Mouse (Mus musculus): ENCODE results near the gene Fstl4. TPM values are rescaled to one million over a fixed set of nuclear protein-coding genes. Genes with fewer than 3 reads are reported as not detected.
"Not testable (repeated sequence)": the region's sequence is repeated elsewhere in the genome, so short reads cannot be mapped to it uniquely, and the experiment has no call there.

Gene Fstl4
- polyA plus RNA-seq, 1 experiment from 2014 or later, result 2.9 TPM

GRCm38 (mm10) chr11:53166478-53166877, 402.0 kb downstream of the Fstl4 start:
- no peaks in the 10 kb centered on the region for H3K27me3 ChIP-seq (replicated peaks; ENCODE audit: control insufficient read depth, insufficient read depth, low read length)
- no peak overlapping the region for H3K4me3 ChIP-seq (ENCODE audit: low read depth, low read length)
- ATAC-seq (ENCODE audit: low read depth), result no peak
- H3K36me3 ChIP-seq (ENCODE audit: control insufficient read depth, insufficient read depth, low read length), result no peaks in the 10 kb centered on the region
- no peak overlapping the region for H3K27ac ChIP-seq (replicated peaks; ENCODE audit: low read depth, low read length)
- H3K4me2 ChIP-seq (ENCODE audit: low read depth, low read length), result no peak overlapping the region
- H3K4me1 ChIP-seq (ENCODE audit: control insufficient read depth, insufficient read depth, low read length), result no peaks in the 10 kb centered on the region
- H3K9ac ChIP-seq (ENCODE audit: low read depth, low read length), result no peak overlapping the region
- WGBS, result 46% methylated on average over 2 of the region's 2 CpGs
- H3K9me3 ChIP-seq (ENCODE audit: control insufficient read depth, low read length), result no peaks in the 10 kb centered on the region
- no peak for DNase-seq (ENCODE audit: low spot score)

- Histone ChIP-seq H3K4me1 (ENCODE audit: control insufficient read depth, insufficient read depth, low read length) (no peaks in the 10 kb centered on the region), H3K36me3 (ENCODE audit: control insufficient read depth, insufficient read depth, low read length) (no peaks in the 10 kb centered on the region), H3K27ac (replicated peaks; ENCODE audit: low read depth, low read length) (no peak overlapping the region), H3K4me3 (ENCODE audit: low read depth, low read length) (no peak overlapping the region), H3K9ac (ENCODE audit: low read depth, low read length) (no peak overlapping the region), H3K27me3 (replicated peaks; ENCODE audit: control insufficient read depth, insufficient read depth, low read length) (no peaks in the 10 kb centered on the region), H3K9me3 (ENCODE audit: control insufficient read depth, low read length) (no peaks in the 10 kb centered on the region), H3K4me2 (ENCODE audit: low read depth, low read length) (no peak overlapping the region)
- ATAC-seq (ENCODE audit: low read depth) (no peak), DNase-seq (ENCODE audit: low spot score) (no peak)
- 62% methylated on average over 13 of the region's 13 CpGs for WGBS
These were observed 417.9 kb downstream of the Fstl4 start for GRCm38 (mm10) chr11:53182177-53182852.

GRCm38 (mm10) chr11:53182858-53183257, 418.4 kb downstream of the Fstl4 start:
- Histone ChIP-seq H3K27me3 (replicated peaks; ENCODE audit: control insufficient read depth, insufficient read depth, low read length) (no peaks in the 10 kb centered on the region), H3K36me3 (ENCODE audit: control insufficient read depth, insufficient read depth, low read length) (no peaks in the 10 kb centered on the region), H3K27ac (replicated peaks; ENCODE audit: low read depth, low read length) (no peak overlapping the region), H3K4me1 (ENCODE audit: control insufficient read depth, insufficient read depth, low read length) (no peaks in the 10 kb centered on the region), H3K9me3 (ENCODE audit: control insufficient read depth, low read length) (no peaks in the 10 kb centered on the region), H3K9ac (ENCODE audit: low read depth, low read length) (no peak overlapping the region), H3K4me2 (ENCODE audit: low read depth, low read length) (no peak overlapping the region), H3K4me3 (ENCODE audit: low read depth, low read length) (no peak overlapping the region)
- DNase-seq (ENCODE audit: low spot score), result peak; percentile 37
- 35% methylated on average over 4 of the region's 4 CpGs for WGBS
- ATAC-seq (ENCODE audit: low read depth), result no peak

- DNase-seq (ENCODE audit: low spot score) (no peak), ATAC-seq (ENCODE audit: low read depth) (no peak)
- Histone ChIP-seq H3K27me3 (replicated peaks; ENCODE audit: control insufficient read depth, insufficient read depth, low read length) (no peaks in the 10 kb centered on the region), H3K27ac (replicated peaks; ENCODE audit: low read depth, low read length) (no peak overlapping the region), H3K9ac (ENCODE audit: low read depth, low read length) (no peak overlapping the region), H3K9me3 (ENCODE audit: control insufficient read depth, low read length) (no peaks in the 10 kb centered on the region), H3K4me1 (ENCODE audit: control insufficient read depth, insufficient read depth, low read length) (no peaks in the 10 kb centered on the region), H3K4me3 (ENCODE audit: low read depth, low read length) (no peak overlapping the region), H3K4me2 (ENCODE audit: low read depth, low read length) (no peak overlapping the region), H3K36me3 (ENCODE audit: control insufficient read depth, insufficient read depth, low read length) (no peaks in the 10 kb centered on the region)
- 86% methylated on average over 7 of the region's 7 CpGs for WGBS
These were observed 419.6 kb downstream of the Fstl4 start for GRCm38 (mm10) chr11:53184046-53184445.

GRCm38 (mm10) chr11:53184698-53185097, 420.3 kb downstream of the Fstl4 start:
- H3K36me3 ChIP-seq (ENCODE audit: control insufficient read depth, insufficient read depth, low read length), result no peaks in the 10 kb centered on the region
- DNase-seq (ENCODE audit: low spot score) (no peak), ATAC-seq (ENCODE audit: low read depth) (no peak)
- H3K4me2 ChIP-seq (ENCODE audit: low read depth, low read length), result no peak overlapping the region
- no peaks in the 10 kb centered on the region for H3K9me3 ChIP-seq (ENCODE audit: control insufficient read depth, low read length)
- no peaks in the 10 kb centered on the region for H3K4me1 ChIP-seq (ENCODE audit: control insufficient read depth, insufficient read depth, low read length)
- no peak overlapping the region for H3K4me3 ChIP-seq (ENCODE audit: low read depth, low read length)
- WGBS, result 70% methylated on average over 5 of the region's 5 CpGs
- H3K27me3 ChIP-seq (replicated peaks; ENCODE audit: control insufficient read depth, insufficient read depth, low read length), result no peaks in the 10 kb centered on the region
- no peak overlapping the region for H3K9ac ChIP-seq (ENCODE audit: low read depth, low read length)
- H3K27ac ChIP-seq (replicated peaks; ENCODE audit: low read depth, low read length), result no peak overlapping the region

- DNase-seq (ENCODE audit: low spot score) (peak; percentile 12), ATAC-seq (ENCODE audit: low read depth) (no peak)
- H3K4me3 ChIP-seq (ENCODE audit: low read depth, low read length), result no peak overlapping the region
- H3K27me3 ChIP-seq (replicated peaks; ENCODE audit: control insufficient read depth, insufficient read depth, low read length), result no peaks in the 10 kb centered on the region
- H3K36me3 ChIP-seq (ENCODE audit: control insufficient read depth, insufficient read depth, low read length), result no peaks in the 10 kb centered on the region
- WGBS, result 61% methylated on average over 5 of the region's 5 CpGs
- no peak overlapping the region for H3K4me2 ChIP-seq (ENCODE audit: low read depth, low read length)
- no peaks in the 10 kb centered on the region for H3K4me1 ChIP-seq (ENCODE audit: control insufficient read depth, insufficient read depth, low read length)
- H3K27ac ChIP-seq (replicated peaks; ENCODE audit: low read depth, low read length), result no peak overlapping the region
- H3K9ac ChIP-seq (ENCODE audit: low read depth, low read length), result no peak overlapping the region
- H3K9me3 ChIP-seq (ENCODE audit: control insufficient read depth, low read length), result no peaks in the 10 kb centered on the region
These were observed 423.1 kb downstream of the Fstl4 start for GRCm38 (mm10) chr11:53187427-53188140.

- not testable (repeated sequence) for H3K36me3 ChIP-seq (ENCODE audit: control insufficient read depth, insufficient read depth, low read length); H3K4me1 ChIP-seq (ENCODE audit: control insufficient read depth, insufficient read depth, low read length); H3K27me3 ChIP-seq (replicated peaks; ENCODE audit: control insufficient read depth, insufficient read depth, low read length); DNase-seq (ENCODE audit: low spot score); H3K4me2 ChIP-seq (ENCODE audit: low read depth, low read length); H3K9me3 ChIP-seq (ENCODE audit: control insufficient read depth, low read length); ATAC-seq (ENCODE audit: low read depth); H3K9ac ChIP-seq (ENCODE audit: low read depth, low read length); H3K4me3 ChIP-seq (ENCODE audit: low read depth, low read length); H3K27ac ChIP-seq (replicated peaks; ENCODE audit: low read depth, low read length)
- WGBS, result 86% methylated on average over 1 of the region's 1 CpGs
These were observed 432.1 kb downstream of the Fstl4 start for GRCm38 (mm10) chr11:53196551-53196950.

GRCm38 (mm10) chr11:53197111-53197510, 432.7 kb downstream of the Fstl4 start:
- H3K4me3 ChIP-seq (ENCODE audit: low read depth, low read length), result no peak overlapping the region
- DNase-seq (ENCODE audit: low spot score) (no peak), ATAC-seq (ENCODE audit: low read depth) (no peak)
- 89% methylated on average over 2 of the region's 2 CpGs for WGBS
- no peak overlapping the region for H3K4me2 ChIP-seq (ENCODE audit: low read depth, low read length)
- no peak overlapping the region for H3K9ac ChIP-seq (ENCODE audit: low read depth, low read length)
- 0 out of 2 replicates have a peak, but pooled peaks cover under 1% of the 10 kb centered on the region for H3K9me3 ChIP-seq (ENCODE audit: control insufficient read depth, low read length)
- no peak overlapping the region for H3K27ac ChIP-seq (replicated peaks; ENCODE audit: low read depth, low read length)
- H3K36me3 ChIP-seq (ENCODE audit: control insufficient read depth, insufficient read depth, low read length), result no peaks in the 10 kb centered on the region
- no peaks in the 10 kb centered on the region for H3K27me3 ChIP-seq (replicated peaks; ENCODE audit: control insufficient read depth, insufficient read depth, low read length)
- no peaks in the 10 kb centered on the region for H3K4me1 ChIP-seq (ENCODE audit: control insufficient read depth, insufficient read depth, low read length)

All from embryonic facial prominence, embryonic 14.5 days (tissue).